Mouse (Mus musculus): Measurements from ENCODE around the gene Neu3.

- TF ChIP-seq CTCF (IDR thresholded peaks at IDR 0.05), result no peak
- no peak for TF ChIP-seq POLR2A (IDR thresholded peaks at IDR 0.05; ENCODE audit: insufficient read depth, low read depth, low read length)
- TF ChIP-seq EP300 (IDR thresholded peaks at IDR 0.05; ENCODE audit: insufficient read depth, low read depth, low read length), result no peak
These were observed 8.6 kb upstream of the Neu3 start for GRCm38 (mm10) chr7:99836781-99837180.
